19 mouse cellular contexts compared by ENCODE assay signal in genomic region chr2:125480057-125480456, GRCm38 (mm10). TPM values are rescaled to one million over a fixed set of nuclear protein-coding genes. Genes with fewer than 3 reads are reported as not detected.
A peak's percentile ranks its signal among the peaks of the same experiment; 100 is the strongest.
DNase-seq lines count a peak whose midpoint lies in the region; ATAC-seq and TF ChIP-seq lines count a peak whose summit lies in the region.
"Had no signal": no experiment of that assay in that cellular context is flagged by ENCODE, and none has a peak within 500 bp of the region (broad histone marks: within the 10 kb centered on the region; RNA-seq: fewer than 3 reads in every experiment).

No protein-coding gene starts in this region.

- H3K4me3 ChIP-seq in heart, embryonic 10.5 days, result no peak overlapping the region
- H3K4me3 ChIP-seq in lung, adult 2 months (replicated peaks; ENCODE audit: extremely low read depth, low read depth, low read length), result no peak overlapping the region
- H3K4me3 ChIP-seq in hindbrain, embryonic 12.5 days, result no peak overlapping the region
- H3K4me3 ChIP-seq: embryonic facial prominence, embryonic 12.5 days; neural tube, embryonic 13.5 days; stomach, embryonic 15.5 days had no signal

- no peak overlapping the region for H3K4me2 ChIP-seq in hindbrain, embryonic 12.5 days (replicated peaks)
- H3K4me2 ChIP-seq: embryonic facial prominence, embryonic 12.5 days; heart, embryonic 11.5 days; hindbrain, embryonic 14.5 days; neural tube, embryonic 13.5 days; stomach, embryonic 15.5 days had no signal

- peak; percentile 58 for DNase-seq in heart, embryonic 10.5 days (ENCODE audit: low spot score)
- no peak for DNase-seq in heart, postnatal 25 days (ENCODE audit: low spot score)
- peak; percentile 24 to 59 for DNase-seq in lung, adult 18-20 months
- no peak for DNase-seq in lung, adult 2 months
- peak; percentile 54 for DNase-seq in lung, postnatal 14 days
- DNase-seq in cerebellum, adult 11 months, result no peak
- no peak for DNase-seq in right cerebral cortex, adult 2 months (ENCODE audit: low spot score in 2 of 2)
- DNase-seq: gastrocnemius, postnatal 14 days; thymus, postnatal 25 days had no signal

- H3K9me3 ChIP-seq in heart, embryonic 10.5 days, result no peaks in the 10 kb centered on the region
- no peaks in the 10 kb centered on the region for H3K9me3 ChIP-seq in hindbrain, embryonic 12.5 days (replicated peaks)
- H3K9me3 ChIP-seq: embryonic facial prominence, embryonic 12.5 days; neural tube, embryonic 13.5 days; stomach, embryonic 15.5 days had no signal

- no peak for TF ChIP-seq POLR2A in lung, adult 2 months (IDR thresholded peaks at IDR 0.05; ENCODE audit: borderline replicate concordance, extremely low read depth, low read depth, low read length)

- H3K4me1 ChIP-seq in heart, embryonic 10.5 days, result peaks cover 19% of the 10 kb centered on the region
- H3K4me1 ChIP-seq in lung, adult 2 months (ENCODE audit: control insufficient read depth, insufficient read depth, low read length), result peaks cover 9% of the 10 kb centered on the region
- H3K4me1 ChIP-seq in hindbrain, embryonic 12.5 days, result no peaks in the 10 kb centered on the region
- H3K4me1 ChIP-seq: neural tube, embryonic 13.5 days; stomach, embryonic 15.5 days had no signal

- H3K9ac ChIP-seq in hindbrain, embryonic 12.5 days, result no peak overlapping the region
- H3K9ac ChIP-seq: embryonic facial prominence, embryonic 12.5 days; hindbrain, embryonic 14.5 days; liver, embryonic 14.5 days; neural tube, embryonic 13.5 days; stomach, embryonic 15.5 days had no signal

- no peak overlapping the region for H3K27ac ChIP-seq in heart, embryonic 10.5 days
- no peak overlapping the region for H3K27ac ChIP-seq in hindbrain, embryonic 12.5 days
- H3K27ac ChIP-seq: embryonic facial prominence, embryonic 12.5 days; hindbrain, embryonic 14.5 days; liver, embryonic 14.5 days; neural tube, embryonic 13.5 days; stomach, embryonic 15.5 days had no signal

- H3K27me3 ChIP-seq in heart, embryonic 10.5 days (ENCODE audit: insufficient read depth, poor library complexity, severe bottlenecking), result no peaks in the 10 kb centered on the region
- H3K27me3 ChIP-seq in hindbrain, embryonic 12.5 days, result no peaks in the 10 kb centered on the region
- H3K27me3 ChIP-seq: embryonic facial prominence, embryonic 12.5 days; neural tube, embryonic 13.5 days; stomach, embryonic 15.5 days had no signal

- intact Hi-C loops in heart, postnatal 25 days (cut with DNase I), result no loop called here

- 66% methylated on average over 5 of the region's 5 CpGs for WGBS in heart, embryonic 10.5 days
- 71% methylated on average over 5 of the region's 5 CpGs for WGBS in lung, adult 2 months
- 90% methylated on average over 5 of the region's 5 CpGs for WGBS in hindbrain, embryonic 12.5 days

- no peak for ATAC-seq in hindbrain, embryonic 12.5 days (ENCODE audit: low FRiP score)

- TF ChIP-seq CTCF in lung, adult 2 months (IDR thresholded peaks at IDR 0.05; ENCODE audit: insufficient read depth, low read length), result no peak

- H3K36me3 ChIP-seq in heart, embryonic 10.5 days, result 0 out of 2 replicates have a peak, but pooled peaks cover 9% of the 10 kb centered on the region
- no peaks in the 10 kb centered on the region for H3K36me3 ChIP-seq in hindbrain, embryonic 12.5 days
- H3K36me3 ChIP-seq: neural tube, embryonic 13.5 days; stomach, embryonic 15.5 days had no signal

RNA-seq across cellular contexts. Expression of gene Gm9913, which starts 24.8 kb away (rescaled TPM):
- polyA plus RNA-seq in heart, embryonic 10.5 days (2016; fragmentation: Nextera tagmentation; extraction: Ambion mirVana), result 0.46 and 0.58 TPM in 2 replicates
- under 1 TPM; 0.08 to 0.42 TPM for total RNA-seq in heart, postnatal 25 days (2021)
- 0.43 and 0.52 TPM in 2 replicates for polyA plus RNA-seq in lung, adult 2 months (2012; rRNA removed)
- polyA plus RNA-seq in hindbrain, embryonic 12.5 days (2016; fragmentation: Nextera tagmentation; extraction: Ambion mirVana), result 0.34 and 0.36 TPM in 2 replicates
- total RNA-seq: common myeloid progenitor, adult 5-6 weeks; megakaryocyte-erythroid progenitor cell, adult 5-6 weeks; monocyte, adult 5-6 weeks had no signal
- polyA plus RNA-seq: hindbrain, embryonic 14.5 days; liver, embryonic 14.5 days; neural tube, embryonic 13.5 days had no signal

RNA-seq across cellular contexts. Expression of gene Fbn1, which starts 27.7 kb away (rescaled TPM):
- polyA plus RNA-seq in heart, embryonic 10.5 days (2016; fragmentation: Nextera tagmentation; extraction: Ambion mirVana), result 16.8 and 20.0 TPM in 2 replicates
- 10 to 100 TPM; 74.5 to 83.0 TPM for total RNA-seq in heart, postnatal 25 days (2021)
- 20.2 and 30.6 TPM in 2 replicates for polyA plus RNA-seq in lung, adult 2 months (2012; rRNA removed)
- 14.8 and 18.7 TPM in 2 replicates for polyA plus RNA-seq in hindbrain, embryonic 12.5 days (2016; fragmentation: Nextera tagmentation; extraction: Ambion mirVana)
- total RNA-seq: megakaryocyte-erythroid progenitor cell, adult 5-6 weeks; monocyte, adult 5-6 weeks had no signal

Comparison
In these comparisons a context has a peak if more than half of its experiments do, and no peak if none do; other contexts are left out.
1. DNase-seq: peak in heart, embryonic 10.5 days (single experiment), lung, adult 18-20 months (2 of 2) and lung, postnatal 14 days (single experiment); none in heart, postnatal 25 days (single experiment), lung, adult 2 months (single experiment), cerebellum, adult 11 months (single experiment) and right cerebral cortex, adult 2 months (0 of 2).